Mouse (Mus musculus) frontal cortex, postnatal 25 days (tissue): ENCODE measurements at regions not wholly inside any gene's neighbourhood (a gene's known extent, or its start where the extent isn't known, plus 50 kb on each side); places are given as distances from the start of the nearest gene placed in this dataset.
"Not testable (repeated sequence)": the region's sequence is repeated elsewhere in the genome, so short reads cannot be mapped to it uniquely, and the experiment has no call there.

Experiments
- DNase-seq, 2 experiments: peaks; one replicate each; pipeline ENCODE4 v3.0.0; 2022; ENCODE audit warnings: low spot score in 2 of 2

GRCm38 (mm10) chr6:37696074-37696473, 166.1 kb downstream of the Akr1d1 start:
- DNase-seq: no peak

GRCm38 (mm10) chr6:37703946-37704345, 166.7 kb upstream of the Trim24 start:
- no peak for DNase-seq

- no peak for DNase-seq
These were observed 164.9 kb upstream of the Trim24 start for GRCm38 (mm10) chr6:37705733-37706145.

GRCm38 (mm10) chr6:37707671-37708070, 162.9 kb upstream of the Trim24 start:
- DNase-seq: not testable (repeated sequence)

- no peak for DNase-seq
These were observed 158.8 kb upstream of the Trim24 start for GRCm38 (mm10) chr6:37711766-37712165.

GRCm38 (mm10) chr6:37713411-37713810, 157.2 kb upstream of the Trim24 start:
- no peak for DNase-seq

GRCm38 (mm10) chr6:37714223-37714928, 156.2 kb upstream of the Trim24 start:
- DNase-seq: no peak

- DNase-seq: no peak
These were observed 148.9 kb upstream of the Trim24 start for GRCm38 (mm10) chr6:37721736-37722135.

GRCm38 (mm10) chr6:37723337-37723736, 147.3 kb upstream of the Trim24 start:
- no peak for DNase-seq

- no peak for DNase-seq
These were observed 146.4 kb upstream of the Trim24 start for GRCm38 (mm10) chr6:37724240-37724639.

- DNase-seq: no peak
These were observed 142.0 kb upstream of the Trim24 start for GRCm38 (mm10) chr6:37728621-37729020.

- no peak for DNase-seq
These were observed 141.4 kb upstream of the Trim24 start for GRCm38 (mm10) chr6:37729165-37729564.

- DNase-seq: no peak
These were observed 139.9 kb upstream of the Trim24 start for GRCm38 (mm10) chr6:37730500-37731239.

- DNase-seq: peak; percentile 33 to 44
These were observed 138.2 kb upstream of the Trim24 start for GRCm38 (mm10) chr6:37732385-37732784.

GRCm38 (mm10) chr6:37735288-37735961, 135.2 kb upstream of the Trim24 start:
- no peak for DNase-seq

- DNase-seq: no peak
These were observed 134.7 kb upstream of the Trim24 start for GRCm38 (mm10) chr6:37735962-37736297.

- DNase-seq: no peak
These were observed 129.4 kb upstream of the Trim24 start for GRCm38 (mm10) chr6:37740982-37741889.

- DNase-seq: not testable (repeated sequence)
These were observed 128.7 kb upstream of the Trim24 start for GRCm38 (mm10) chr6:37741916-37742315.

GRCm38 (mm10) chr6:37744679-37745078, 125.9 kb upstream of the Trim24 start:
- DNase-seq: no peak

- DNase-seq: no peak
These were observed 125.1 kb upstream of the Trim24 start for GRCm38 (mm10) chr6:37745393-37746100.

GRCm38 (mm10) chr6:37747793-37748192, 122.8 kb upstream of the Trim24 start:
- not testable (repeated sequence) for DNase-seq
